Mouse (Mus musculus) midbrain, embryonic 14.5 days (tissue): ENCODE data around the gene Cgrrf1. TPM values are rescaled to one million over a fixed set of nuclear protein-coding genes. Genes with fewer than 3 reads are reported as not detected.

Experiments
- ATAC-seq: fragments of 200-750 bp; cut with Nextera tagmentation; 2 replicates; pipeline ENCODE4 v1.8.0; 2017; ENCODE audit warnings: moderate number of reproducible peaks, moderate library complexity; ENCODE audit not compliant: low FRiP score, low TSS enrichment
- DNase-seq: peaks from one replicate; pipeline ENCODE4 v3.0.0-alpha.2; 2015
- H3K27ac ChIP-seq: fragments of 300-500 bp; sonication (generic); replicated peaks from 2 replicates; pipeline ENCODE4 v1.5.1; 2014; ENCODE audit warnings: mild to moderate bottlenecking, low read depth, low read length, moderate library complexity
- H3K27me3 ChIP-seq: fragments of 300-500 bp; sonication (generic); 2 replicates; pipeline ENCODE4 v1.6.1; 2014; ENCODE audit warnings: low read length, control low read depth, mixed read lengths; ENCODE audit not compliant: control insufficient read depth, insufficient read depth
- H3K36me3 ChIP-seq: fragments of 300-500 bp; sonication (generic); 2 replicates; pipeline ENCODE4 v1.6.1; 2014; ENCODE audit warnings: low read length, control low read depth; ENCODE audit not compliant: control insufficient read depth, insufficient read depth
- H3K4me1 ChIP-seq: fragments of 300-500 bp; sonication (generic); 2 replicates; pipeline ENCODE4 v1.6.1; 2014; ENCODE audit warnings: mild to moderate bottlenecking, antibody characterized with exemption, low read length, control low read depth; ENCODE audit not compliant: control insufficient read depth, insufficient read depth
- H3K4me2 ChIP-seq: fragments of 300-500 bp; sonication (generic); 2 replicates; pipeline ENCODE4 v1.6.1; 2014; ENCODE audit warnings: mild to moderate bottlenecking, low read length, moderate library complexity
- H3K4me3 ChIP-seq: fragments of 300-500 bp; sonication (generic); replicated peaks from 2 replicates; pipeline ENCODE4 v1.5.1; 2014; ENCODE audit warnings: low read depth, low read length
- H3K9ac ChIP-seq: fragments of 300-500 bp; sonication (generic); replicated peaks from 2 replicates; pipeline ENCODE4 v1.6.1; 2014; ENCODE audit warnings: mild to moderate bottlenecking, low read length, moderate library complexity
- H3K9me3 ChIP-seq: fragments of 300-500 bp; sonication (generic); 2 replicates; pipeline ENCODE4 v1.6.1; 2016; ENCODE audit warnings: low read length, control low read depth, mixed read lengths; ENCODE audit not compliant: control insufficient read depth
- WGBS: fragments of 180-500 bp; shearing (Covaris S2); extraction: QIAGEN DNeasy Blood & Tissue Kit; methylation state at CpG from one replicate; pipeline ENCODE4 v1.1.7; 2014; 5-methylcytosine and 5-hydroxymethylcytosine counted together
- polyA plus RNA-seq: library from polyadenylated mRNA; unstranded; fragments of >200 nt; fragmentation: Nextera tagmentation; extraction: Ambion mirVana; gene quantifications from 2 replicates; pipeline ENCODE4 v1.2.1, GENCODE M21; 2014

The Cgrrf1 gene
- 23.7 and 24.0 TPM in 2 replicates for polyA plus RNA-seq

DNA sequence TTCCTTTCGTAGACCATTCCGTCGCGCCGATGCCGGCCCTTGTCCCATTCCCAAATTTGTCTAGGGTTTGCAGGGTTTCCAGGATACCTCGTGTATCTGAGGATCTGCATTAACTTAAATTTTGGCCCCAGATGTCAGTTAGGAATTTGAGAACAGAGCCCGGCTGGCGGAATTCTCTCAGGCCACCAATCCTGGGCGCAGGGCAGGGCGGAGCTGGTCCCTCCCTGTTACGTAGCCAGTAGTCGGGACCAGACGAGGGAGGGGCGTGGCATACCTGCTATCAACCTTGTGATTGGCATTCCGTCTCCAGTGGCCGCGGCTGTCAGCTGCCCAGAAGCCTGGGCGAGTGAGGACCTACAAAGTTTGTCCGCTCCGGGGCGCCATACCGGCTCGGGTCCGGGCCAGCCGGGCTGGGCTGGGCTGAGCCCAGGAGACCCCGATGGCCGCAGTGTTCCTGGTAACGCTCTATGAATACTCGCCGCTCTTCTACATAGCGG, at the start of gene Cgrrf1:
Gene Cgrrf1, plus strand, starts transcription at position 289 of the 497 bp plus-strand sequence.
- Histone ChIP-seq H3K4me1 (peaks cover 4% of the 10 kb centered on the region), H3K9ac (peak within 1 kb of the TSS; percentile 73), H3K9me3 (no peaks in the 10 kb centered on the region), H3K27ac (no peak within 1 kb of the TSS), H3K4me3 (peak within 1 kb of the TSS; percentile 68), H3K36me3 (no peaks in the 10 kb centered on the region), H3K27me3 (no peaks in the 10 kb centered on the region), H3K4me2 (peak within 1 kb of the TSS; percentile 91)
- DNase-seq (peak; percentile 93), ATAC-seq (peak; percentile 98)
- under 1% methylated on average over 32 of the region's 32 CpGs for WGBS

DNA sequence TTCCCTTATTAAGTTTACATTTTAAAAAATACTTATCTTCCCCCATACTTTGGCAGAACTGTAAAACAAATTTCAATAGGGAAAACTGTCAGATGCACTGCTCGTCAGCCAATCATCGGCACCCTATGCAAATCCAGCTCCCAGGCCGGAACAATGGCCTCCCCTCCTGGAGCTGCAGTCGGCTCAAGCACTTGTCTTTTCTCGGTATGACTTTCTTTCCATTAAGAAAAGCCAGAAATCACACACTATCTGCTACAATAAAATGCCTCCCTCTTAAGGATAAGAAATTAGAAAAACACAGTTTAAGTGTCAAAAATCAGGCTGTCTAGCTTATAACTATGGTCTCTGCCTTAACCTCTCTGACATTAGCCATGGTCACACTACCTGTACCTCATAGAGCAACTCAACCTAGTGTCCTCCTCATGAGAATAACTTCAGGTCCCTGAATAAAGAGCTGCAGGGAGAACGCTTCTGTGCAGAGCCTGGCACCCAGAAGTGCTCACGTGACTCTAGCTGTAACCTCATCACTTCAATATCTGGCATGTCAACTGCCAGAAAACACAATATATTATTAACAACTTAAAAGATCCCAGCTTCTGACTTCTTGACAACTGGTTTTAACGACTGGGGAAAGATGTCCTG, 49.6 kb upstream of the Cgrrf1 start:
- no peaks in the 10 kb centered on the region for H3K9me3 ChIP-seq
- H3K4me3 ChIP-seq = no peak overlapping the region
- H3K36me3 ChIP-seq = peaks cover 52% of the 10 kb centered on the region
- H3K27ac ChIP-seq = no peak overlapping the region
- WGBS = 84% methylated on average over 8 of the region's 8 CpGs
- H3K4me2 ChIP-seq = no peak overlapping the region
- no peak overlapping the region for H3K9ac ChIP-seq
- no peaks in the 10 kb centered on the region for H3K27me3 ChIP-seq
- peaks cover 12% of the 10 kb centered on the region; the same call in 1 of the 2 replicates for H3K4me1 ChIP-seq
- no peak for DNase-seq
- ATAC-seq = no peak

DNA sequence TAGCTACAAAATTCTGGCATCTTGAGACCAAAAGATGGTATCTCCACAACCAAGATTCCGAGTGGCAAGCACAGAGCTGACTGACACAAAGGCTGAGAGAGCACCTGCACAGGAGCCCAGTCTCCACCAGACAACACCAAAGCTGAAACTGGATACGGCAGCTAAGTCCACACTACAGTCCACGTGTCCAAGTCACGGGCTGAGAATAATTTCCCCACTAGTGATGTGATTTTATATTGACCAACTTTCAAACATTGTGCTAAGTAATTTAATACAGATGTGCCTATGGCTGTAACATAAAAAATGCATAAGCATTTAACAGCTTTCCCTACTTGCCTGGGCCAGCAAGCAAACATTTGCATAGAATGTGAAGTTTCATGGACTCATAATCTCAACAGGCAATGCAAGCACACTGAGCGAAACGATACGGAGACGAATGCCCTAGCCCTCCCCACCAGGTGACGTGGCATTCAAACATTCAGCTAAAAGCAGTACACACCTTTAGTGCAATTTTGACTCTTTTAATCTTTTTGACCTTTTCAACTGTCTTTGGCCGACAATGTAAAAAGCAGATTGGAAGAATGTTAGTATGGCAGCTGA, 48.5 kb upstream of the Cgrrf1 start:
- Histone ChIP-seq H3K27ac (no peak overlapping the region), H3K4me2 (no peak overlapping the region), H3K9ac (no peak overlapping the region), H3K4me1 (peaks cover 12% of the 10 kb centered on the region; the same call in 1 of the 2 replicates), H3K36me3 (peaks cover 42% of the 10 kb centered on the region), H3K9me3 (no peaks in the 10 kb centered on the region), H3K27me3 (no peaks in the 10 kb centered on the region), H3K4me3 (no peak overlapping the region)
- 94% methylated on average over 10 of the region's 10 CpGs for WGBS
- DNase-seq (no peak), ATAC-seq (no peak)

DNA sequence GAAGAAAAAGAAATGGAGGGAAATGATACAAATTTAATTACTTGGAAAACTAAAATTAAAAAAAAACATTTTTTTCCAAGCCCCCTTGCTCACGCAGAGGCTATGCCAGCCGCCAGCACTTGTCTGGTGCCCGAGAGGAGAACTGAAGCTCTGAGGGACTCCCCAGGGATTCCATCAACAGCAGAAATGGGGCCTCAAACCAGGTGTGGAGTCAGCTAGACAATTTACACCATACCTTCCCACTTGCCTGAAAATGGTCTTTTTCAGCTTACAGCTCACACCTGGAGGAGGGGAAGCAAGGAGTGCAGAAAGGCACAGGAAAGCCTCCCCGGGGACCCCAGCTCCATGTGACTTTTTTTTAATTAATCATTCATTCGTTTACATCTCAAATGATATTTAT, 46.7 kb upstream of the Cgrrf1 start:
- Histone ChIP-seq H3K27me3 (no peaks in the 10 kb centered on the region), H3K4me3 (no peak overlapping the region), H3K4me2 (no peak overlapping the region), H3K4me1 (peaks cover 12% of the 10 kb centered on the region; the same call in 1 of the 2 replicates), H3K36me3 (peaks cover 25% of the 10 kb centered on the region), H3K9ac (no peak overlapping the region), H3K27ac (no peak overlapping the region), H3K9me3 (no peaks in the 10 kb centered on the region)
- WGBS = 85% methylated on average over 5 of the region's 5 CpGs
- DNase-seq (no peak), ATAC-seq (no peak)

DNA sequence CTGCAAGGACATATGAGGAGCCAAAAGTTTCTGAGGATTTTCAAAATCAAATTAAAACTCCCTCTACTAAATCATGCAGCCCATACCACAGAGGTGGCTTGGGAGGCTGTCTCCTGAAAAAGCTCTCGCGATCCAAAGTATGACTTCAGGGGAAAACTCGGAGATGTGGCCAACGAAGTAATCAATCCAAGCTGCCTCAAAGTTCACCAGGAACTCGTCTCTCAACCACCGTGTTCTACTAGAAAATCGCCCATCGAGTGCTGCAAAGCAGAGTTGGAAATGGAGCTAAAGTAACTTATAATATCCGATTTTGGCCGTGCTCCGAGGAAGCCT, 44.5 kb upstream of the Cgrrf1 start:
- Histone ChIP-seq H3K4me1 (peaks cover 12% of the 10 kb centered on the region; the same call in 1 of the 2 replicates), H3K27ac (peak overlapping the region; percentile 98), H3K4me3 (peak overlapping the region; percentile 95), H3K9me3 (no peaks in the 10 kb centered on the region), H3K9ac (peak overlapping the region; percentile 97), H3K4me2 (peak overlapping the region; percentile 80), H3K27me3 (no peaks in the 10 kb centered on the region), H3K36me3 (peaks cover 12% of the 10 kb centered on the region; the same call in 1 of the 2 replicates)
- no peak for DNase-seq
- 0% methylated on average over 11 of the region's 11 CpGs for WGBS
- ATAC-seq = no peak

DNA sequence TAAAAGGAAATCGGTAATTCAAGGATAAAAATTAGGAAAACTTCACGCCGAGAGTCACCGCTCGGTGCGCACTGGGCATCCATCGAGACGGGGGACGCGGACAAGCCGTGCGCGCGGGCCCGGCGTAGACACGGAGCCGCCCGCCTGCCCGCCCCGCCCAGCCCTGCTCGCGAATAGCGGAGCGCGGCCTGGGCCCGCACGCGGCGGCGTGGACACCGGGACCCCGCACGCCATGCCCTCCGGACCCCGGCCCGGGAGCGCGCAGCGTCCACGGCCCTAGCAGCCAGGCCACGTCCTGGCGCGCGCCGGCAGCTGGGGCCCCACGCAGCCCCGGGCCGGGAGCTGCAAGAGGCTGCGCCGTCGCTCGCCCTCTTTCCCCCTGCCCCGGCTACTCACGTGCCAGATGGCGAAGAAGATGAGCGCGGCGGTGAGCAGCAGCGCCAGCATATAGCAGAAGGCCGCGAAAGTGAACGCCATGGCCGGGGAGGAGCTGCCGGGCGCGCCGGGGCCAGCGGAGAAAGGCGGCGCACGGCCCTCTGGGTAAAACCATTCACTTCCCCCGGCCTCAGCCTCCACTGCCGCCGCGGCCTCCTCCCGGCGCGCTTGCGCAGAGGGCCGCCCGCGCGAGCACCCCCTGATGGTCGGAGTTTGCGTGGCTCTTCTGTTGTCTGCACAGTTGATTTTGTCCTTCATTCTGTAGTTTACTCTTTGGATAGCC, 44.0 kb upstream of the Cgrrf1 start, which contains the start of gene Cnih1:
Gene Cnih1, minus strand, starts transcription at position 625 of the 718 bp plus-strand sequence.
- Histone ChIP-seq H3K4me2 (peak within 1 kb of the TSS; percentile 80), H3K27me3 (no peaks in the 10 kb centered on the region), H3K9me3 (no peaks in the 10 kb centered on the region), H3K4me3 (peak within 1 kb of the TSS; percentile 95), H3K4me1 (peaks cover 12% of the 10 kb centered on the region; the same call in 1 of the 2 replicates), H3K36me3 (peaks cover 7% of the 10 kb centered on the region; the same call in 1 of the 2 replicates), H3K27ac (peak within 1 kb of the TSS; percentile 98), H3K9ac (peak within 1 kb of the TSS; percentile 97)
- ATAC-seq (peak; percentile 96), DNase-seq (peak; percentile 96)
- WGBS = under 1% methylated on average over 81 of the region's 86 CpGs

DNA sequence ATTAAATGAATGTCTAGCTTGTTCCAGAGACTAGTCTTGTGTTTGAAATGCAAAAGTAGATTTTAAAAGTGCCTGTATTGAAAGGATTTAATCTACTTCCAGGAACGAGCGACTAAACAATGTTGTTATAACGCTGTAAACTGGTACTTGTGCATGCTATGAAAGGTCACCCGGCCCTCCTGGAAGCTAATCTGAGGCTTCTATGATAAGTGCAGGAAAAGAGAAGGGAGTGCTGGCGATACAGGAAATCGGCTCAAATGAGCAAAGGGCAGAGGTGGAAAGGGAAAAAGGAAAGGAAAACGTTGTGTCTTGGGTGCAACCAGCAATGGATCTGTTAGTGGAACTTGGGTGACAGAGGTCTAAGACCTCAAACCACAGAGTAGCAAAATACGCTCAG, 43.4 kb upstream of the Cgrrf1 start:
- 29% methylated on average over 8 of the region's 8 CpGs for WGBS

DNA sequence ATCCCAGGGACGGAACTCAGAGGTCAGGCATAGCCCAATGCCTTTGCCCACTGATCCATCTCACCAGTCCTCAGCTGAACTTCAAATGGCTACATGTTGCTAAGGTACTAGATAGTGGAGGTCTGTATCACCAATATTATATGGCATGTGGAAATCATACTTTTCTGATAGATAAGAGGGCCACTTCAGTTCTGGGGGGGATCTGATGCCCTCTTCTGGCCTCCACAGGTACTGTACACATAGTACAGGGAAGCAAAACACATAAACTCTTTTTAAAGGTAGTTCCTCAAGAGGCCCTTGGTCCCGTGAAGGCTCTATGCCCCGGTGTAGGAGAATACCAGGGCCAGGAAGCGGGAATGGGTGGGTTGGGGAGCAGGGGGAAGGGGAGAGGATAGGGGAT, 41.6 kb upstream of the Cgrrf1 start:
- Histone ChIP-seq H3K27ac (no peak overlapping the region), H3K4me1 (peaks cover 12% of the 10 kb centered on the region; the same call in 1 of the 2 replicates), H3K36me3 (no peaks in the 10 kb centered on the region), H3K4me3 (no peak overlapping the region), H3K9me3 (no peaks in the 10 kb centered on the region), H3K4me2 (no peak overlapping the region), H3K27me3 (no peaks in the 10 kb centered on the region), H3K9ac (no peak overlapping the region)
- no peak for ATAC-seq
- WGBS = 68% methylated on average over 4 of the region's 4 CpGs
- no peak for DNase-seq

More for the DNA sequence above, 43.4 kb upstream of the Cgrrf1 start:
- Histone ChIP-seq H3K27me3 (no peaks in the 10 kb centered on the region), H3K27ac (no peak overlapping the region; the same call in 1 of the 2 replicates), H3K4me3 (peak overlapping the region; percentile 95), H3K36me3 (peaks cover 3% of the 10 kb centered on the region; the same call in 1 of the 2 replicates), H3K4me2 (peak overlapping the region; percentile 42), H3K9me3 (no peaks in the 10 kb centered on the region), H3K4me1 (peaks cover 12% of the 10 kb centered on the region; the same call in 1 of the 2 replicates), H3K9ac (no peak overlapping the region)
- DNase-seq = no peak
- 0 out of 2 replicates have a peak, but pooled peaks have one; percentile 6 for ATAC-seq
